Mouse (Mus musculus) liver, postnatal 0 days (tissue): ENCODE results near the gene Emilin1. TPM values are rescaled to one million over a fixed set of nuclear protein-coding genes. Genes with fewer than 3 reads are reported as not detected.

Experiments
- ATAC-seq: fragments of 200-750 bp; cut with Nextera tagmentation; 2 replicates; pipeline ENCODE4 v1.8.0; 2017; ENCODE audit warnings: mild to moderate bottlenecking, moderate library complexity
- DNase-seq: peaks from one replicate; pipeline ENCODE4 v3.0.0-alpha.2; 2016
- H3K27ac ChIP-seq: fragments of 300-500 bp; sonication (generic); 2 replicates; pipeline ENCODE4 v1.5.1; 2014; ENCODE audit warnings: antibody characterized with exemption, moderate library complexity, mild to moderate bottlenecking, low read depth
- H3K27me3 ChIP-seq: fragments of 300-500 bp; sonication (generic); 2 replicates; pipeline ENCODE4 v1.6.1; 2014; ENCODE audit warnings: low read length, control low read depth, mixed read lengths; ENCODE audit not compliant: insufficient read depth
- H3K36me3 ChIP-seq: fragments of 300-500 bp; sonication (generic); replicated peaks from 2 replicates; pipeline ENCODE4 v1.6.1; 2014; ENCODE audit warnings: mild to moderate bottlenecking, control low read depth, low read length, moderate library complexity, mixed read lengths; ENCODE audit not compliant: insufficient read depth
- H3K4me1 ChIP-seq: fragments of 300-500 bp; sonication (generic); 2 replicates; pipeline ENCODE4 v1.6.1; 2014; ENCODE audit warnings: antibody characterized with exemption, mild to moderate bottlenecking, control low read depth; ENCODE audit not compliant: insufficient read depth
- H3K4me2 ChIP-seq: fragments of 300-500 bp; sonication (generic); 2 replicates; pipeline ENCODE4 v1.6.1; 2014; ENCODE audit warnings: low read depth, mild to moderate bottlenecking, low read length, moderate library complexity, mixed read lengths
- H3K4me3 ChIP-seq: fragments of 300-500 bp; sonication (generic); 2 replicates; pipeline ENCODE4 v1.5.1; 2014; ENCODE audit warnings: low read depth, low read length
- H3K9ac ChIP-seq: fragments of 300-500 bp; sonication (generic); replicated peaks from 2 replicates; pipeline ENCODE4 v1.6.1; 2014; ENCODE audit warnings: mild to moderate bottlenecking, moderate library complexity
- H3K9me3 ChIP-seq: fragments of 300-500 bp; sonication (generic); 2 replicates; pipeline ENCODE4 v1.6.1; 2016; ENCODE audit warnings: mild to moderate bottlenecking, control low read depth, low read length, mixed read lengths
- CTCF ChIP-seq: sonication (generic); IDR thresholded peaks from 2 replicates; pipeline ENCODE4 v1.5.1; 2016; ENCODE audit warnings: antibody characterized with exemption, low read depth
- EP300 ChIP-seq: IDR thresholded peaks from 2 replicates; pipeline ENCODE4 v1.6.1; 2016; ENCODE audit warnings: antibody characterized with exemption, low read depth, mild to moderate bottlenecking
- WGBS: fragments of 180-500 bp; shearing (Covaris S2); extraction: QIAGEN DNeasy Blood & Tissue Kit; methylation state at CpG from one replicate; pipeline ENCODE4 v1.1.7; 2014; ENCODE audit not compliant: insufficient replicate concordance; 5-methylcytosine and 5-hydroxymethylcytosine counted together
- polyA plus RNA-seq: library from polyadenylated mRNA; unstranded; fragments of >200 nt; fragmentation: Nextera tagmentation; extraction: Ambion mirVana; gene quantifications from 2 replicates; pipeline ENCODE4 v1.2.1, GENCODE M21; 2015

Gene Emilin1
- polyA plus RNA-seq, 1 experiment from 2014 or later, result 30.9 TPM

- H3K4me2 ChIP-seq, result peak overlapping the region; percentile 88
Observed at GRCm38 (mm10) chr5:30950922-30951321, 37.7 kb downstream of the Emilin1 start.

GRCm38 (mm10) chr5:30951706-30952105, 38.5 kb downstream of the Emilin1 start:
- WGBS, result 67% methylated on average over 6 of the region's 6 CpGs
- Histone ChIP-seq H3K4me2 (no peak overlapping the region), H3K9me3 (no peaks in the 10 kb centered on the region), H3K36me3 (peaks cover 38% of the 10 kb centered on the region), H3K27ac (no peak overlapping the region), H3K9ac (no peak overlapping the region), H3K4me1 (peaks cover 13% of the 10 kb centered on the region), H3K27me3 (no peaks in the 10 kb centered on the region), H3K4me3 (no peak overlapping the region)
- no peak for TF ChIP-seq EP300
- no peak for TF ChIP-seq CTCF
- ATAC-seq (no peak), DNase-seq (no peak)

More at GRCm38 (mm10) chr5:30950922-30951321, 37.7 kb downstream of the Emilin1 start:
- no peak overlapping the region for H3K9ac ChIP-seq
- no peak overlapping the region for H3K27ac ChIP-seq
- no peak overlapping the region for H3K4me3 ChIP-seq
- no peak for ATAC-seq
- peaks cover 36% of the 10 kb centered on the region for H3K36me3 ChIP-seq
- WGBS, result 88% methylated on average over 2 of the region's 2 CpGs
- TF ChIP-seq CTCF (no peak), EP300 (no peak)
- H3K27me3 ChIP-seq, result no peaks in the 10 kb centered on the region
- H3K9me3 ChIP-seq, result no peaks in the 10 kb centered on the region
- no peak for DNase-seq
- peaks cover 13% of the 10 kb centered on the region for H3K4me1 ChIP-seq

DNA sequence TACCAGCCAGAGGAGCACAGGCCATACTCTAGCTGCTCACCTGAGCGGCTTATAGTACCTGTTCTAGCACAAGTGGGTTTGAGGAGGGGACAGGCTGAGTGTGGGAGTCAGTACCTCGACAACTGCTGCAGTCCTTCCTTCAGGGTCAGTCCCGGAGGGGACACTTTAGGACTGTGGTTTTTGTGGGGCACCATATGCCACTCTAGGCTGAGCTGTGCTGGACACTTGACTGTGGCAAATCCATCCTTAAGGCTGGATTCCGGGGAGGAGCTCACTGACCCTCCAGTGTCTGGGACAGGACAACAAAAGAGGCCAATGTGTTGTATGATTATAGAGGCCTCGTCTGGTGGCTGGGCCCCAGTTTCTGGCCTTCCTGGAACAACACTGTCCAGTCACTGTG, 39.3 kb downstream of the Emilin1 start:
- Histone ChIP-seq H3K9ac (no peak overlapping the region), H3K4me3 (no peak overlapping the region), H3K27me3 (no peaks in the 10 kb centered on the region), H3K4me2 (no peak overlapping the region), H3K27ac (0 out of 2 replicates have a peak overlapping the region, but pooled peaks have one; percentile 22), H3K9me3 (no peaks in the 10 kb centered on the region), H3K36me3 (peaks cover 39% of the 10 kb centered on the region), H3K4me1 (peaks cover 14% of the 10 kb centered on the region)
- DNase-seq (no peak), ATAC-seq (no peak)
- 74% methylated on average over 5 of the region's 5 CpGs for WGBS
- TF ChIP-seq CTCF (no peak), EP300 (no peak)

DNA sequence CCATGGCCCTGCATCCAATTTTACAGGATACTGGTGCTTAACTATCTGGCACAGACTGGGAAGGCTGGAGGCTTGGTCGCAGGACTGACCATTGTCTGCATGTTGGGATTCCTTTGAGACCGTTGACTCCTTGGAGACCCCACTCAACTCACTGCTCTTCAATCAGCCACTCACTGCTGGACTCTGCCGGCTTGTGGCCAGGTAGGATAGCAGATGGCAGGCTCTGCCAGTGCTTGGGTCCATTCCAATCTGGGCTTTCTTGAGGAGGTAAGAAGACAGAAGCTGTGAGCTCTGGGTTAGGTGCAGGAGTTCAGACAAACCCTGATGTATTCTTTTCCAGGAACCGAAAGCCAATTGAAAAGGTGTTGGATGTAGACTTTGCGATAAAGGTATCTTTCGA, 40.9 kb downstream of the Emilin1 start:
- no peak overlapping the region for H3K9ac ChIP-seq
- no peak overlapping the region for H3K4me2 ChIP-seq
- no peaks in the 10 kb centered on the region for H3K27me3 ChIP-seq
- TF ChIP-seq EP300 (no peak), CTCF (no peak)
- H3K27ac ChIP-seq, result no peak overlapping the region
- peaks cover 29% of the 10 kb centered on the region for H3K4me1 ChIP-seq
- no peak for ATAC-seq
- peaks cover 50% of the 10 kb centered on the region for H3K36me3 ChIP-seq
- H3K4me3 ChIP-seq, result no peak overlapping the region
- no peak for DNase-seq
- WGBS, result 94% methylated on average over 6 of the region's 6 CpGs
- no peaks in the 10 kb centered on the region for H3K9me3 ChIP-seq

DNA sequence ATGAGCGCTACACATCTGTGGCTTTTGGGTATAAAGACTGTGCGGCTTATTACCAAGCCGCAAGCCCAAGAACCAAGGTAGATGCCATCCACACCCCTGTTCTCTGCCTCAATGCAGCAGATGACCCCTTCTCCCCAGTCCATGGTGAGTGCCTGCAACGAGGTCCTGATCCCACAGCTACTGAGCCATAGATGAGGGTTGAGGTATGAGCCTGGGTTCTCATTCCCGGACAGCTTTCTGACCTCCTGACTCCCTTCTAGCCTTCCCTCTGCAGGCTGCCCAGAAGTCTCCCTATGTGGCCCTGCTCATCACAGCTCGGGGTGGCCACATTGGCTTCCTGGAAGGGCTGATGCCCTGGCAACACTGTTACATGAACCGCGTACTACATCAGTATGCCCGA, 41.4 kb downstream of the Emilin1 start:
- Histone ChIP-seq H3K27ac (no peak overlapping the region), H3K9ac (no peak overlapping the region; the same call in 1 of the 2 replicates), H3K4me1 (peaks cover 33% of the 10 kb centered on the region), H3K27me3 (no peaks in the 10 kb centered on the region), H3K36me3 (peaks cover 50% of the 10 kb centered on the region), H3K9me3 (no peaks in the 10 kb centered on the region), H3K4me2 (no peak overlapping the region), H3K4me3 (no peak overlapping the region)
- DNase-seq (no peak), ATAC-seq (no peak)
- 87% methylated on average over 9 of the region's 9 CpGs for WGBS
- no peak for TF ChIP-seq EP300
- TF ChIP-seq CTCF, result no peak

GRCm38 (mm10) chr5:30955751-30956150, 42.5 kb downstream of the Emilin1 start:
- DNase-seq (no peak), ATAC-seq (no peak)
- Histone ChIP-seq H3K27me3 (no peaks in the 10 kb centered on the region), H3K9me3 (no peaks in the 10 kb centered on the region), H3K36me3 (peaks cover 50% of the 10 kb centered on the region), H3K9ac (no peak overlapping the region), H3K4me3 (no peak overlapping the region), H3K4me2 (no peak overlapping the region), H3K4me1 (peaks cover 31% of the 10 kb centered on the region), H3K27ac (no peak overlapping the region)
- 82% methylated on average over 6 of the region's 6 CpGs for WGBS
- TF ChIP-seq CTCF (no peak), EP300 (no peak)

GRCm38 (mm10) chr5:30957891-30958290, 44.7 kb downstream of the Emilin1 start:
- peaks cover 43% of the 10 kb centered on the region for H3K36me3 ChIP-seq
- H3K4me2 ChIP-seq, result peak overlapping the region; percentile 89
- WGBS, result 79% methylated on average over 6 of the region's 6 CpGs
- peak overlapping the region; percentile 30; the same call in 1 of the 2 replicates for H3K9ac ChIP-seq
- TF ChIP-seq EP300 (no peak), CTCF (no peak)
- H3K4me3 ChIP-seq, result no peak overlapping the region
- H3K4me1 ChIP-seq, result peaks cover 26% of the 10 kb centered on the region
- no peak for ATAC-seq
- no peak overlapping the region for H3K27ac ChIP-seq
- H3K9me3 ChIP-seq, result no peaks in the 10 kb centered on the region
- H3K27me3 ChIP-seq, result no peaks in the 10 kb centered on the region
- no peak for DNase-seq
